Mouse (Mus musculus) stomach, embryonic 14.5 days (tissue): ENCODE data around the gene Atf1. TPM values are rescaled to one million over a fixed set of nuclear protein-coding genes. Genes with fewer than 3 reads are reported as not detected.
A peak's percentile ranks its signal among the peaks of the same experiment; 100 is the strongest.

Source experiments
- ATAC-seq: fragments of 200-750 bp; cut with Nextera tagmentation; 2 replicates; pipeline ENCODE4 v1.8.0; 2017; ENCODE audit warnings: low read depth, moderate TSS enrichment; ENCODE audit not compliant: insufficient number of reproducible peaks, insufficient read depth, low FRiP score
- H3K27ac ChIP-seq: fragments of 300-500 bp; sonication (generic); 2 replicates; pipeline ENCODE4 v1.5.1; 2014; ENCODE audit warnings: mild to moderate bottlenecking, low read length, moderate library complexity, mixed read lengths
- H3K27me3 ChIP-seq: fragments of 300-500 bp; sonication (generic); 2 replicates; pipeline ENCODE4 v1.6.1; 2014; ENCODE audit warnings: low read length, control low read depth, mixed read lengths; ENCODE audit not compliant: control insufficient read depth, insufficient read depth
- H3K36me3 ChIP-seq: fragments of 300-500 bp; sonication (generic); 2 replicates; pipeline ENCODE4 v1.6.1; 2014; ENCODE audit warnings: mild to moderate bottlenecking, control low read depth, low read length, moderate library complexity, mixed read lengths; ENCODE audit not compliant: control insufficient read depth, insufficient read depth
- H3K4me1 ChIP-seq: fragments of 300-500 bp; sonication (generic); 2 replicates; pipeline ENCODE4 v1.6.1; 2014; ENCODE audit warnings: low read length, control low read depth, mixed read lengths; ENCODE audit not compliant: control insufficient read depth, insufficient read depth
- H3K4me2 ChIP-seq: fragments of 300-500 bp; sonication (generic); replicated peaks from 2 replicates; pipeline ENCODE4 v1.6.1; 2014; ENCODE audit warnings: low read depth, low read length, control low read depth
- H3K4me3 ChIP-seq: fragments of 300-500 bp; sonication (generic); 2 replicates; pipeline ENCODE4 v1.5.1; 2014; ENCODE audit warnings: low read depth, low read length, control low read depth
- H3K9ac ChIP-seq: fragments of 300-500 bp; sonication (generic); replicated peaks from 2 replicates; pipeline ENCODE4 v1.6.1; 2014; ENCODE audit warnings: low read depth, mild to moderate bottlenecking, control low read depth, low read length, moderate library complexity, mixed read lengths
- H3K9me3 ChIP-seq: fragments of 300-500 bp; sonication (generic); 2 replicates; pipeline ENCODE4 v1.6.1; 2016; ENCODE audit warnings: low read depth, low read length, control low read depth; ENCODE audit not compliant: control insufficient read depth
- WGBS: fragments of 180-500 bp; shearing (Covaris S2); extraction: QIAGEN DNeasy Blood & Tissue Kit; methylation state at CpG from one replicate; pipeline ENCODE4 v1.1.7; 2014; 5-methylcytosine and 5-hydroxymethylcytosine counted together
- polyA plus RNA-seq: library from polyadenylated mRNA; unstranded; fragments of >200 nt; fragmentation: Nextera tagmentation; extraction: Ambion mirVana; gene quantifications from 2 replicates; pipeline ENCODE4 v1.2.1, GENCODE M21; 2014

Gene Atf1
- polyA plus RNA-seq, 1 experiment from 2014 or later = 52.6 TPM

DNA sequence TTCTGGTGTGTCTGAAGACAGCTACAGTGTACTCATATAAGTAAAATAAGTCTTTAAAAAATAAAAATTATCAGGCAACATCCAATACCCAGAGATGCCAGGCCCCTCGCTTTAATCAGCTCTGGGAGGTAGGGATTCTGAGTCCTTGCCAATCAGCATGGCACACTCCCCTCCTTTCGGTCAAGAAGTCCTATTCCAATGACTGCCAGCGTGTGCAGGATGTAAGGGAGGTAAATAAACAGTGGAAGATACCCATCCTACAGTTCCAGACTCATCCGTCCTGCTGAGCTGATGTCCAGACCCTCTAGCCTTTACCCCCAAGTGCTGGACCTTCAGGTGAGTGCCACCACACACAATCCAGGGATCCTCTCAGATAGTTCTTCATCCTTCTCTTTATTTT, 2.2 kb upstream of the Atf1 start:
- 97% methylated on average over 4 of the region's 4 CpGs for WGBS
- Histone ChIP-seq H3K4me2 (no peak overlapping the region), H3K9me3 (peaks cover 12% of the 10 kb centered on the region; the same call in 1 of the 2 replicates), H3K27me3 (no peaks in the 10 kb centered on the region), H3K27ac (no peak overlapping the region), H3K4me1 (peaks cover 10% of the 10 kb centered on the region; the same call in 1 of the 2 replicates), H3K9ac (no peak overlapping the region), H3K36me3 (no peaks in the 10 kb centered on the region), H3K4me3 (no peak overlapping the region)
- no peak for ATAC-seq

- no peak for ATAC-seq
- 70% methylated on average over 1 of the region's 1 CpGs for WGBS
- Histone ChIP-seq H3K4me1 (peaks cover 10% of the 10 kb centered on the region; the same call in 1 of the 2 replicates), H3K36me3 (no peaks in the 10 kb centered on the region), H3K9me3 (peaks cover 12% of the 10 kb centered on the region; the same call in 1 of the 2 replicates), H3K4me3 (no peak overlapping the region), H3K9ac (no peak overlapping the region), H3K27me3 (no peaks in the 10 kb centered on the region), H3K27ac (no peak overlapping the region), H3K4me2 (no peak overlapping the region)
Measured at GRCm38 (mm10) chr15:100225891-100226290, 1.7 kb upstream of the Atf1 start.

- H3K36me3 ChIP-seq = no peaks in the 10 kb centered on the region
- H3K9me3 ChIP-seq = peaks cover 12% of the 10 kb centered on the region; the same call in 1 of the 2 replicates
- 3% methylated on average over 17 of the region's 17 CpGs for WGBS
- H3K27ac ChIP-seq = peak overlapping the region; percentile 100
- peak overlapping the region; percentile 79 for H3K4me3 ChIP-seq
- no peaks in the 10 kb centered on the region for H3K27me3 ChIP-seq
- peak overlapping the region; percentile 87 for H3K4me2 ChIP-seq
- H3K9ac ChIP-seq = peak overlapping the region; percentile 99
- peaks cover 10% of the 10 kb centered on the region; the same call in 1 of the 2 replicates for H3K4me1 ChIP-seq
- ATAC-seq = peak; percentile 50
Measured at GRCm38 (mm10) chr15:100227031-100227662, 472 bp upstream of the Atf1 start.

GRCm38 (mm10) chr15:100228535-100229336, 1.1 kb downstream of the Atf1 start:
- no peak for ATAC-seq
- Histone ChIP-seq H3K27me3 (no peaks in the 10 kb centered on the region), H3K27ac (peak overlapping the region; percentile 100), H3K9ac (peak overlapping the region; percentile 99), H3K4me3 (peak overlapping the region; percentile 79), H3K4me2 (peak overlapping the region; percentile 46), H3K36me3 (peaks cover 5% of the 10 kb centered on the region; the same call in 1 of the 2 replicates), H3K4me1 (peaks cover 10% of the 10 kb centered on the region; the same call in 1 of the 2 replicates), H3K9me3 (no peaks in the 10 kb centered on the region)
- 10% methylated on average over 16 of the region's 16 CpGs for WGBS

- Histone ChIP-seq H3K4me3 (no peak overlapping the region), H3K4me1 (peaks cover 10% of the 10 kb centered on the region; the same call in 1 of the 2 replicates), H3K9ac (no peak overlapping the region), H3K4me2 (no peak overlapping the region), H3K27ac (no peak overlapping the region), H3K36me3 (peaks cover 14% of the 10 kb centered on the region), H3K27me3 (no peaks in the 10 kb centered on the region), H3K9me3 (no peaks in the 10 kb centered on the region)
- 75% methylated on average over 1 of the region's 1 CpGs for WGBS
- ATAC-seq = no peak
Measured at GRCm38 (mm10) chr15:100230655-100231054, 3.0 kb downstream of the Atf1 start.

- no peak overlapping the region for H3K4me2 ChIP-seq
- no peak overlapping the region for H3K4me3 ChIP-seq
- no peaks in the 10 kb centered on the region for H3K9me3 ChIP-seq
- no peaks in the 10 kb centered on the region for H3K27me3 ChIP-seq
- H3K27ac ChIP-seq = no peak overlapping the region
- peaks cover 18% of the 10 kb centered on the region for H3K36me3 ChIP-seq
- no peak overlapping the region for H3K9ac ChIP-seq
- 87% methylated on average over 14 of the region's 14 CpGs for WGBS
- H3K4me1 ChIP-seq = peaks cover 10% of the 10 kb centered on the region; the same call in 1 of the 2 replicates
- ATAC-seq = no peak
Measured at GRCm38 (mm10) chr15:100231616-100232525, 4.3 kb downstream of the Atf1 start.

DNA sequence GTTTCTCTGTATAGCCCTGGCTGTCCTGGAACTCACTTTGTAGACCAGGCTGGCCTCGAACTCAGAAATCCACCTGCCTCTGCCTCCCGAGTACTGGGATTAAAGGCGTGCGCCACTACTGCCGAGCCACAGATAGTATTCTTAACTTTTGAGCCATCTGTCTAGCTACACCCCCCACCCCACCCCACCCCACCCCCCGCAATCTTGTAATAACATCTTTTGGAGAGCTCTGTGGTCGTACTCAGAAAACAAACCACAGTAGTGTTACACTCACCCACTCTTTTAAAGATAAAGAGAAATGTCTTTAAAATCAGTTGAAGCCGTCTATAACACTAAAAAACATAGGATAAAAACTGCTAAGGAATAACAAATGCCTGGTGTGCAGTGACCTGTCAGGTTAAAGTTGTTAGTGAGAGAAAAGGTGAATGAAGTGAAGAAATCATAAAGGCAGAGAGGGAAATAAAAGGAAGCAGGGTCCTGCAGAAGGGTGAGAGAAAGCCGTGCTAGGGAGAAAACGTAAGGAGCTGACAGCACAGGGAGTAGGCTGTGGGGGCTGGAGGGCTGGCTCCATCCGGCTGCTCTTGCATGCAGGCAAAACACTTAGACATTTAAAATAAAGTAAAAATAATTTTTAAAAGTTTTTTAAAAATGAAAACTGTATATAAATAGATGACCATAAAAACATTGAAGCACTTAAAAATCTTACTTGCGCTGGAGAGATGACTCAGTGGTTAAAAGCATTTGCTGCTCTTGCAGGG, 7.8 kb downstream of the Atf1 start:
- Histone ChIP-seq H3K36me3 (peaks cover 34% of the 10 kb centered on the region), H3K9me3 (no peaks in the 10 kb centered on the region)
- WGBS = 88% methylated on average over 12 of the region's 12 CpGs

More for the DNA sequence above, 7.8 kb downstream of the Atf1 start:
- Histone ChIP-seq H3K27ac (no peak overlapping the region), H3K4me2 (no peak overlapping the region), H3K27me3 (no peaks in the 10 kb centered on the region), H3K4me1 (no peaks in the 10 kb centered on the region), H3K9ac (no peak overlapping the region), H3K4me3 (no peak overlapping the region)
- no peak for ATAC-seq
